Mouse (Mus musculus): ENCODE measurements at regions not wholly inside any gene's neighbourhood (a gene's known extent, or its start where the extent isn't known, plus 50 kb on each side); places are given as distances from the start of the nearest gene placed in this dataset.
"Not testable (repeated sequence)": the region's sequence is repeated elsewhere in the genome, so short reads cannot be mapped to it uniquely, and the experiment has no call there.

GRCm38 (mm10) chr9:33624378-33624777, 861.3 kb upstream of the Kirrel3 start:
- Histone ChIP-seq H3K27ac (no peak overlapping the region), H3K27me3 (replicated peaks) (no peaks in the 10 kb centered on the region), H3K9ac (no peak overlapping the region), H3K4me3 (replicated peaks) (no peak overlapping the region), H3K4me2 (no peak overlapping the region), H3K4me1 (no peaks in the 10 kb centered on the region), H3K36me3 (no peaks in the 10 kb centered on the region), H3K9me3 (no peaks in the 10 kb centered on the region)
- no peak for ATAC-seq (ENCODE audit: insufficient read depth, low FRiP score, low read depth)
- WGBS = 79% methylated on average over 1 of the region's 1 CpGs

GRCm38 (mm10) chr9:33629731-33630473, 855.8 kb upstream of the Kirrel3 start:
- no peak for ATAC-seq (ENCODE audit: insufficient read depth, low FRiP score, low read depth)
- Histone ChIP-seq H3K4me1 (no peaks in the 10 kb centered on the region), H3K27me3 (replicated peaks) (no peaks in the 10 kb centered on the region), H3K9ac (no peak overlapping the region), H3K9me3 (no peaks in the 10 kb centered on the region), H3K36me3 (no peaks in the 10 kb centered on the region), H3K27ac (no peak overlapping the region), H3K4me3 (replicated peaks) (no peak overlapping the region), H3K4me2 (no peak overlapping the region)
- WGBS = 67% methylated on average over 6 of the region's 6 CpGs

- ATAC-seq (ENCODE audit: insufficient read depth, low FRiP score, low read depth) = no peak
- no peak overlapping the region for H3K4me2 ChIP-seq
- no peak overlapping the region for H3K27ac ChIP-seq
- H3K9ac ChIP-seq = no peak overlapping the region
- H3K36me3 ChIP-seq = no peaks in the 10 kb centered on the region
- H3K9me3 ChIP-seq = no peaks in the 10 kb centered on the region
- no peaks in the 10 kb centered on the region for H3K4me1 ChIP-seq
- 79% methylated on average over 5 of the region's 5 CpGs for WGBS
- no peak overlapping the region for H3K4me3 ChIP-seq (replicated peaks)
- no peaks in the 10 kb centered on the region for H3K27me3 ChIP-seq (replicated peaks)
These were observed 822.7 kb upstream of the Kirrel3 start for GRCm38 (mm10) chr9:33662978-33663377.

- H3K4me3 ChIP-seq (replicated peaks) = no peak overlapping the region
- ATAC-seq (ENCODE audit: insufficient read depth, low FRiP score, low read depth) = no peak
- 67% methylated on average over 1 of the region's 1 CpGs for WGBS
- H3K27ac ChIP-seq = no peak overlapping the region
- H3K9ac ChIP-seq = no peak overlapping the region
- H3K9me3 ChIP-seq = no peaks in the 10 kb centered on the region
- H3K36me3 ChIP-seq = no peaks in the 10 kb centered on the region
- H3K27me3 ChIP-seq (replicated peaks) = no peaks in the 10 kb centered on the region
- no peaks in the 10 kb centered on the region for H3K4me1 ChIP-seq
- H3K4me2 ChIP-seq = no peak overlapping the region
These were observed 804.6 kb upstream of the Kirrel3 start for GRCm38 (mm10) chr9:33681129-33681528.

- H3K9ac ChIP-seq = no peak overlapping the region
- H3K4me1 ChIP-seq = no peaks in the 10 kb centered on the region
- H3K4me3 ChIP-seq (replicated peaks) = no peak overlapping the region
- H3K36me3 ChIP-seq = no peaks in the 10 kb centered on the region
- no peak for ATAC-seq (ENCODE audit: insufficient read depth, low FRiP score, low read depth)
- H3K27me3 ChIP-seq (replicated peaks) = no peaks in the 10 kb centered on the region
- H3K4me2 ChIP-seq = no peak overlapping the region
- H3K27ac ChIP-seq = no peak overlapping the region
- H3K9me3 ChIP-seq = no peaks in the 10 kb centered on the region
- 74% methylated on average over 4 of the region's 4 CpGs for WGBS
These were observed 794.0 kb upstream of the Kirrel3 start for GRCm38 (mm10) chr9:33691731-33692130.

GRCm38 (mm10) chr9:33717614-33718013, 768.1 kb upstream of the Kirrel3 start:
- H3K27ac ChIP-seq = no peak overlapping the region
- H3K4me1 ChIP-seq = no peaks in the 10 kb centered on the region
- no peak overlapping the region for H3K9ac ChIP-seq
- H3K27me3 ChIP-seq (replicated peaks) = no peaks in the 10 kb centered on the region
- 83% methylated on average over 2 of the region's 2 CpGs for WGBS
- H3K9me3 ChIP-seq = no peaks in the 10 kb centered on the region
- no peak for ATAC-seq (ENCODE audit: insufficient read depth, low FRiP score, low read depth)
- H3K4me3 ChIP-seq (replicated peaks) = no peak overlapping the region
- no peak overlapping the region for H3K4me2 ChIP-seq
- H3K36me3 ChIP-seq = no peaks in the 10 kb centered on the region

- ATAC-seq (ENCODE audit: insufficient read depth, low FRiP score, low read depth) = no peak
- no peak overlapping the region for H3K4me2 ChIP-seq
- H3K9me3 ChIP-seq = no peaks in the 10 kb centered on the region
- H3K27ac ChIP-seq = no peak overlapping the region
- H3K4me1 ChIP-seq = no peaks in the 10 kb centered on the region
- no peak overlapping the region for H3K4me3 ChIP-seq (replicated peaks)
- no peaks in the 10 kb centered on the region for H3K36me3 ChIP-seq
- no peak overlapping the region for H3K9ac ChIP-seq
- no peaks in the 10 kb centered on the region for H3K27me3 ChIP-seq (replicated peaks)
- 83% methylated on average over 1 of the region's 1 CpGs for WGBS
These were observed 760.9 kb upstream of the Kirrel3 start for GRCm38 (mm10) chr9:33724811-33725210.

GRCm38 (mm10) chr9:33728058-33728457, 757.6 kb upstream of the Kirrel3 start:
- 73% methylated on average over 17 of the region's 37 CpGs for WGBS
- H3K4me3 ChIP-seq (replicated peaks); H3K9ac ChIP-seq; H3K4me2 ChIP-seq; H3K27ac ChIP-seq; ATAC-seq (ENCODE audit: insufficient read depth, low FRiP score, low read depth); H3K27me3 ChIP-seq (replicated peaks); H3K9me3 ChIP-seq; H3K4me1 ChIP-seq; H3K36me3 ChIP-seq: not testable (repeated sequence)

GRCm38 (mm10) chr9:33760701-33761100, 725.0 kb upstream of the Kirrel3 start:
- H3K4me1 ChIP-seq = no peaks in the 10 kb centered on the region
- H3K27me3 ChIP-seq (replicated peaks) = no peaks in the 10 kb centered on the region
- H3K9me3 ChIP-seq = no peaks in the 10 kb centered on the region
- H3K9ac ChIP-seq = no peak overlapping the region
- no peak for ATAC-seq (ENCODE audit: insufficient read depth, low FRiP score, low read depth)
- no peak overlapping the region for H3K4me3 ChIP-seq (replicated peaks)
- H3K36me3 ChIP-seq = no peaks in the 10 kb centered on the region
- H3K4me2 ChIP-seq = no peak overlapping the region
- H3K27ac ChIP-seq = no peak overlapping the region

GRCm38 (mm10) chr9:33766235-33766634, 719.5 kb upstream of the Kirrel3 start:
- Histone ChIP-seq H3K27ac (no peak overlapping the region), H3K4me2 (no peak overlapping the region), H3K4me3 (replicated peaks) (no peak overlapping the region), H3K36me3 (no peaks in the 10 kb centered on the region), H3K9ac (no peak overlapping the region), H3K27me3 (replicated peaks) (no peaks in the 10 kb centered on the region), H3K4me1 (no peaks in the 10 kb centered on the region), H3K9me3 (no peaks in the 10 kb centered on the region)
- whole genome bisulfite sequencing = 79% methylated on average over 2 of the region's 2 CpGs
- ATAC-seq (ENCODE audit: insufficient read depth, low FRiP score, low read depth) = no peak

- Histone ChIP-seq H3K4me3 (replicated peaks) (no peak overlapping the region), H3K9ac (no peak overlapping the region), H3K4me1 (no peaks in the 10 kb centered on the region), H3K4me2 (no peak overlapping the region), H3K27ac (no peak overlapping the region), H3K27me3 (replicated peaks) (no peaks in the 10 kb centered on the region), H3K9me3 (no peaks in the 10 kb centered on the region), H3K36me3 (no peaks in the 10 kb centered on the region)
- ATAC-seq (ENCODE audit: insufficient read depth, low FRiP score, low read depth) = no peak
- WGBS = 85% methylated on average over 2 of the region's 2 CpGs
These were observed 715.9 kb upstream of the Kirrel3 start for GRCm38 (mm10) chr9:33769811-33770210.

- no peak for ATAC-seq (ENCODE audit: insufficient read depth, low FRiP score, low read depth)
- no peak overlapping the region for H3K27ac ChIP-seq
- 73% methylated on average over 5 of the region's 5 CpGs for WGBS
- no peaks in the 10 kb centered on the region for H3K9me3 ChIP-seq
- no peak overlapping the region for H3K4me2 ChIP-seq
- no peaks in the 10 kb centered on the region for H3K36me3 ChIP-seq
- H3K9ac ChIP-seq = no peak overlapping the region
- no peaks in the 10 kb centered on the region for H3K27me3 ChIP-seq (replicated peaks)
- H3K4me1 ChIP-seq = no peaks in the 10 kb centered on the region
- no peak overlapping the region for H3K4me3 ChIP-seq (replicated peaks)
These were observed 711.5 kb upstream of the Kirrel3 start for GRCm38 (mm10) chr9:33774178-33774577.

GRCm38 (mm10) chr9:33790617-33791016, 695.1 kb upstream of the Kirrel3 start:
- no peak overlapping the region for H3K4me3 ChIP-seq (replicated peaks)
- H3K4me1 ChIP-seq = no peaks in the 10 kb centered on the region
- no peak overlapping the region for H3K27ac ChIP-seq
- no peak overlapping the region for H3K4me2 ChIP-seq
- H3K27me3 ChIP-seq (replicated peaks) = no peaks in the 10 kb centered on the region
- no peak for ATAC-seq (ENCODE audit: insufficient read depth, low FRiP score, low read depth)
- no peaks in the 10 kb centered on the region for H3K9me3 ChIP-seq
- WGBS = 75% methylated on average over 4 of the region's 4 CpGs
- H3K9ac ChIP-seq = no peak overlapping the region
- H3K36me3 ChIP-seq = no peaks in the 10 kb centered on the region

Data from stomach, embryonic 15.5 days (tissue).